Mouse (Mus musculus): ENCODE measurements around the gene Spsb1.

Gene Spsb1

DNA sequence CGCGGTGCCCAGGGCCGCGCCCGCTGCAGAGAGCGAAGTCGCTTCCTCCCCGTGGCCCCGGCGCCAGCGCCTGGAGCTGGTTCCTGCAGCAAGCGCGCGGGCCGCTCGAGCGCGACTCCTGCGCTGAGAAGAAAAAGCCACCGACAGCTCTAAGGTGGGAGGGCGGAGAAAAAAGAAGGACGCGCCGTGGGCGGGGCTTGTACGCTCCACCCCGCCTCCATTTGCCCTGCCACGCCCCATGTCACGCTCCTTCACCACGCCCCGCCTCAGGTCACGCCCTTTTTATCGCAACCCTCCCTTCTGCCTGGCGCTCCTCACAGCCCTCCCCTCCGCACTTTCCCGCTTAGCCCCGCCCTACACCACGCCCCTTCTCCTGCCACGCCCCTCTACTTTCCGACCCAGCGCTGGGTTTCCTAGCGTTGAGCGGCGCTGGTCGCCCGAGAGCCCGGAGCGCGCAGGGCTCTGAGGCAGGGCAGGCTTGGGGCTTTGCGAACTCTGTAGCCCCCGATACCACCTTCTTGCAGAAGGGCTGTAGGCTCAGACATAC is at the start of gene Spsb1:
Gene Spsb1, minus strand, starts transcription at position 151 of the 547 bp plus-strand sequence.
- DNase-seq (ENCODE audit: low spot score) = peak; percentile 99

DNA sequence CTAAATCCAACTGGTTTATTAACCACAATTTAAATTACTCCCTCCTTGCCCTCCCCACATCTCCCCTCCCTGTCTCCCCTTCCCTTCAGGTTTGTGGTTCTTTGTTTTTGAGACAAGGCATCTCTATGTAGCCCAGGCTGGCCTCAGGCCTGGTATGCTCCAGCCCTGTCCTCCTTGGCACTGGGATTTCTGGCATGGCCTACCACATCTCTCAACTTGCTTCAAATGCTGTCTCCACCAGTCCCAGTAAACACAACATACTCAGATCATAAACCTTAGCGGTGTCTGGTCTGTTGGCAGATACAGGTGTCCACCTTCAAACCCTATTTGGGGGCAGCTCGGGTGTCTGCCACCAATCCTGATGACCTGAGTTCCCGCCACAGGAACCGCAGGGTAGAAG is 48.8 kb upstream of the Spsb1 start:
- DNase-seq (ENCODE audit: low spot score) = no peak

- DNase-seq (ENCODE audit: low spot score) = no peak
Measured at GRCm38 (mm10) chr4:150003021-150003580, 48.3 kb upstream of the Spsb1 start.

GRCm38 (mm10) chr4:150002021-150002528 is 47.2 kb upstream of the Spsb1 start:
- DNase-seq (ENCODE audit: low spot score) = peak; percentile 77

- no peak for DNase-seq (ENCODE audit: low spot score)
Measured at GRCm38 (mm10) chr4:150001221-150001860, 46.5 kb upstream of the Spsb1 start.

DNA sequence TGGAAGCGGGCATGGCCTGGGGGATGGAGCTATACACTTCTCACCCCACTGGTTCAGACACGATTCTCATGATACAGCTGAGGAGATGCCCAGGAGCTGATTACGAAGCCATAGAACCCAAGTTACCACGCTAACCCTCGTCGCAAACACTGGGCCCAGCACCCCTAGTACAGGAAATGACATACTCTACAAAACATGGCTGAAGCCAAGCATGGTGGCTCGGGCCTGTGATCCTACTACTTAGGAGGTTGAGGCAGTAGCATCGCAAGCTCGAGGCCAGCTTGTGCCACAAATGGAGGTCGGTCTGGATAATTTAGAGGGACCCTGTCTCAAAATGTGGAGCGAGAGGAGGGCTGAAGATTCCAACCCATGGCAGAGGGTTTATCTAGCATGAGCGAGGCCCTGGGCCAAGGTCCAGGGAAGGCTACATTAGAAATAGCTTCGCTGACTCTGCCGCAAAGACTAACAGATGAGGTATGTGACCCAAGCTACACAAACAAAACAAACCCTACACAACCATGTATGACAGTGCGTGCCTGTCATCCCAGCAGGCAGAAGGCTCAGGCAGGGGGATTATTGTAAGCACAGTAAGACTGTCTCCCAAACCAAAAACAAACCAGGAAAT is 45.2 kb upstream of the Spsb1 start:
- no peak for DNase-seq (ENCODE audit: low spot score)

GRCm38 (mm10) chr4:149999510-149999900 is 44.7 kb upstream of the Spsb1 start:
- no peak for DNase-seq (ENCODE audit: low spot score)

GRCm38 (mm10) chr4:149998786-149999509 is 44.1 kb upstream of the Spsb1 start:
- no peak for DNase-seq (ENCODE audit: low spot score)

DNA sequence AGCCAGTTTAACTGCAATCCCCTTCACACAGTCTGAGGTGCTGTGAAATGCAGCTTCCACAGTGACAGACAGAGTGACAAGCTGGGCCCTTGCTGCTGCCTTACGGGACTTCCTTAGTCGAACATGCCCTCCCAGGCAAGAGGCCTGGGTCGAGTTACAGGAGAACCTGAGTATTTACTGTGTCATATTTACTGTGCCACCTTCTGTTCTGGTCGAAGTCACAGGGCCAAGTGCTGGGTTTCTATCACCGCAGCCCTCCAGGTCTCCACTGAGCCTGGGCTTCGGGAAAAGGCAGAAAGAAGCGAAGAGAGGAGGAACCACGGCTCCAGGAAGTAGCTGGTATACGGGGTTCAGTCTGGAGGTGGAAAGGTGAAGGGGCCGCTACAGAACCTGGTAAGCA is 43.2 kb upstream of the Spsb1 start:
- no peak for DNase-seq (ENCODE audit: low spot score)

GRCm38 (mm10) chr4:149996440-149996839 is 41.6 kb upstream of the Spsb1 start:
- DNase-seq (ENCODE audit: low spot score) = no peak

DNA sequence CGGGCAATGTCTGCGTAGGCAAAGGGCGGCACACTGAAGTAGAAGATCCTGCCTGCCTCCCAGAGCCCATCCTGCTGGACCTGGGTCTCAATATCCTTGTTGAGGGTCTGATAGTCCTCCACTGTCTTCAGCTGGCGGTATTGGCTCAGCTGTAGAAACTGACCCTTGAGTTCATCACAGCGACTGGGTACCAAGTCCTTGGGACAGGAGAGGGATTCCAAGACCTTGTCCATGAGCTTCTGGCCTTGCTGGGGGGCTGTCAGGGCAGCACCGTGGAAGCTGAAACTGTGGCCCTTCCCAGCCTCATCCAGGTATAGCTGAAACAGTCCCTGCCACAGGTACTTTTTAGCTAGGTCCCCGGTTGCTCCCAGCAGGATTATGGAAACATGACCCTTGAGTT is 41.1 kb upstream of the Spsb1 start:
- DNase-seq (ENCODE audit: low spot score) = no peak

DNA sequence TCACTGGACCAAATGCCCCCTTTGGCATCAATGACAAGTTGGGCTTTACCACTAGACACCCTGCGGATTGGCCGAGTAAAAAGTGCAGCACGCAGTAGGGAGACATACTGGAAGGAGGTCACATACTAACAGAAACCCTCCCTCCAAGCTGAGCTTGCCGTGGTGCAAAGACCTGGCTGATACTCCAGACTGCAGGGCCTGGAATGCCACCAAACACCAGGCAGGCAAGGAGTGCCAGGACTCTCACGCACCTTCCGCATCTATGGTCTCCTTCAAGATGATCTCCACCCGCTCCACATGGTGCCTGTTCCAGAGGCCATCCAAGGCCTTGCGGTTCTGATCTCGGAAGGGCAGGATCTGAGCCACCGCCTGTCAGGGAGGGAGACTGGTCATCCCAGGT is 39.4 kb upstream of the Spsb1 start:
- DNase-seq (ENCODE audit: low spot score) = no peak

DNA sequence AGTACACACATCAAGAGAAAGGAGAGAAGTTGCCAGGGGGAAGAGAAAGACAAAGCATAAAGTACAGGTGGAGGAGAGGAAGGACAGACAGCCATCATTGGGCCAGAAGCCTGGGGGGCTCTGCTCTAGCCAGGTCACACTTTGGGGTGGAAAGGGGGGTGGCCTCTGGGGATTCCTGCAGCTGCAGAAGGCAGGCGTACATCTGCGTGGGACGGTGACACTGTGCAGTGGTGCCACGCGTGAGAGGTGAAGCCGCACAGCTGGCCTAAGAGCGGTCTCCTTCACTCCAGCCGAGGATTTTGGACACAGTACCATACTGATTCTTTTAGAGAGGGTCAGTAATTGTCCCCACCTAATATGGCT is 37.8 kb upstream of the Spsb1 start:
- no peak for DNase-seq (ENCODE audit: low spot score)

DNA sequence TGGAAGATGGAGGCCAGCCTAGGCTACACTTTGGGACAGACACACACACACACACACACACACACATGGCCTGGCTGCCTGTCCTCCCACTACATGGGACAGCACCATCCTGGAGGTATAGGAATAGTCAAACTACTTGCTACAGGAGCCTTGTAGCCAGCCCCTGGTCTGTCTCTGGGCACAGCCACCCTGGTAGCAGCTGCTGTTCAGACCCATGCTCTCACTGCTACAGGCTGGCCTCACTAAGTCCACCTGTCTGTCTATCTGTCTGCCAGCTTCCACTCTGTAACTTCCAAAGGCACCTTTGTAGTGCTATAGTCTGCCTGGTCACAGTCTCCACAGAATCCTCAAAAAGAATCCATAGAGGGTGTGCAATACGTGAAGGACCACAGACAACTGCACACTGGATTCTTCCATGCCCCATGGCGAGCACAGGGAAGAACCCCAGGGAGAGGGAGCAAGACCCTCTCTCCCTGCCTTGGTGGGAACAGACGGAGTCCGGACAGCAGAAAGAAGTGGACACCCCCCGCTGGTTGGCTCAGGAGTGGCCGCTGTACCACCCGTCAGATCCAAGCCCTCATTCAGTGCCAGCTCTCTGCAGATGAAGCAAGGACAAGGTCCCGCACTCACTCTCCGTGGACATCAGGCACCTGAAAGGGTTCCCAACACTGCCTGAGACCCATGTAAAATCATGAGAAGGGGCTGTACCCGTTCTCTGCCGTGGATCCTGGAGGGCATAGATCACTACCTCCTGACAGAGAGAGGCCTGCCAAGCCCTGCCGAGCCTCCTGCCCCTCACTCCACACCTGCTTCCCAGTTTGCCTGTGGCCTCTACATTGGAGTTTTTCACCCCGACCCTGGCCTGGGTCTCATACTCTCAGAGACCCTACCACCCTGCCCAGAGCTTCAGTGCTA is 37.2 kb upstream of the Spsb1 start:
- no peak for DNase-seq (ENCODE audit: low spot score)

DNA sequence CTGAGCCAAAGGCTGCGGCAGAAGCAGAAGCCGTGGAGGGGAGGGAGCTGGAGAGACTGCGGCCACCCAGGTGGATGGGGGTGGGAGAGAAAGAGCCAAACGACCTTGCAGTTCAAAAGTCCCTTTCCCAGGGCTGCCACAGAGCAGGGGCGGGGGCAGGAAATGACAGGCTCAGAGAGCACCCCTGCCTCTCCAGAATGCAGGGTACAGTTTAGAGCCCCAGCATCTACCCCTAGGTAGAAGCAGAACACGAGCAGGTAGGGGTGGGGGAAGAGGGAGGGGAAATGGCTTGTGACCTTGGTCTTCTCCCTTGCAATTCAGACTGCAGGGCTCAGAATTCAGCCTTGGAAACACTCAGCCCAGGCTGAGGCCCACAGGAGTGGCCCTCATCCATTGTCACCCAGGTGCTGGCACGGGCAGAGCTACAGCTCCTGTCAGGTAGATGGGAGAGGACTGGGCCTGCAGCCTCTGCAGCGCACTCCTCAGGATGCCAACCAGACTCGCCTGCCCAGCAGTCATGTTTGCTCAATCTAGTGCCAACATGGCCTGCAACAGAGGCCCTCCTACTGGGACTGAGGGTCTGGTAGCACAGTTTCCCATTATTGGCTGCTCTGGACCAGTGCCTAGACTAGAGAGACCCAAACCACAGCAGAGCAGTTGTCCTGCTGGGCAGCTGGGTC is 36.3 kb upstream of the Spsb1 start:
- DNase-seq (ENCODE audit: low spot score) = peak; percentile 72

GRCm38 (mm10) chr4:149990212-149990953 is 35.5 kb upstream of the Spsb1 start:
- peak; percentile 62 for DNase-seq (ENCODE audit: low spot score)

- DNase-seq (ENCODE audit: low spot score) = peak; percentile 91
Measured at GRCm38 (mm10) chr4:149988931-149989556, 34.2 kb upstream of the Spsb1 start.

DNA sequence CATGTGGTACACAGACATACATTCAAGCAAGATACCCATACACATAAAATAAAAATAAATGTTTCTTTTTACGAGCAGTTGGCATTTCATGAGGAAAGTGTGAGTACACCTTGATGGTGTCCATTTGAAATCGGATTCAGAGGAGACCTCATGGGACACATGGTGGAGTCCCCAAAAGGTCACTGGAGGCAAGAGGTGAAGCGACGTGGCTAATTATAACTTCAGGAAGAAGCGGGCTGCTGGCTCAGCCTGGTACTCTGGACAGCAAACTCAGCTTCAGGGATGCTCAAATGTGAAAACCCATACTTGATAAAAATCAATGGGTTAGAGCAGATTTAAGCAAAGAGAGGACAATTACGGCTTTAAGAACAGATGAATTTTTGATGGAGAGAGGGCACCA is 33.5 kb upstream of the Spsb1 start:
- DNase-seq (ENCODE audit: low spot score) = no peak

DNA sequence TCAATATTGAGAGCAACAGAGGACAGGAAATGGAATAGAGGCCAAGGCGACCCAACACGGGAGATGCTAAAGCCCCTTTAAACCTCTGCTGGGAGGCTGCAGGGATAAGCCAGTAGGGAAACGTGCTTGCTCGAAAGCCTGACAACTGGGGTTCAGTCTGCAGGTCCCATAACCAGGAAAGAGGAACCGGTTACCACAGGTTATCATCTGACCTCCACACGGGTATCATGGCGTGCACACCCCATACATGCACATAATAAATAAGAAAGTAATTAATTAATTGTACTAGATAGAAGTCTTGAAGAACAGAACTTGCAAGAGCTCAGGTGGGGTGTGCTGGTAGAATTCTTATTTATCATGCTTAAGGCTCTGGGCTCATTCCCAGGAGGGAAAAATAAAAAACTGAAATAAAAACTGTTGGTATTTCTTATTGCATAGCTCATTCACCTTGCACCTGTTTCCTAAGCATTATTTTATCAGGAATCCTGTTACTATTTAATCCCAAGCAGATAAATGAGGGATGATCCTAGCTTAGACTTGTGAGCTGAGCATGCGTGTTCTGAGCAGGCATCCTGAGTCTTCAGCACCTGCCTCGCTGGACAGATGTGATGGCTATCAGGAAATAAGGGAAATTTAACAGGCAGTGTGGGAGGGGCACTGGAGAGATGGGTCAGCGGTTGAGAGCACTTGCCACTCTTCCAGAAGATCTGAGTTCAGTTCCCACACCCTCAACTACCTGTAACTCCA is 32.0 kb upstream of the Spsb1 start:
- no peak for DNase-seq (ENCODE audit: low spot score)

Measured in yolk sac, embryonic 10.5 days (tissue).